Mouse (Mus musculus) neural tube, embryonic 15.5 days (tissue): Measurements from ENCODE around the gene Kmt5c. TPM values are rescaled to one million over a fixed set of nuclear protein-coding genes. Genes with fewer than 3 reads are reported as not detected.

Source experiments
- ATAC-seq: fragments of 200-750 bp; cut with Nextera tagmentation; 2 replicates; pipeline ENCODE4 v1.8.0; 2017; ENCODE audit warnings: mild to moderate bottlenecking, moderate TSS enrichment, moderate library complexity; ENCODE audit not compliant: low FRiP score
- H3K27ac ChIP-seq: fragments of 300-500 bp; sonication (generic); replicated peaks from 2 replicates; pipeline ENCODE4 v1.5.1; 2015; ENCODE audit warnings: mild to moderate bottlenecking, inconsistent platforms
- H3K27me3 ChIP-seq: fragments of 300-500 bp; sonication (generic); replicated peaks from 2 replicates; pipeline ENCODE4 v1.6.1; 2015; ENCODE audit warnings: inconsistent platforms
- H3K36me3 ChIP-seq: fragments of 300-500 bp; sonication (generic); 2 replicates; pipeline ENCODE4 v1.6.1; 2015; ENCODE audit warnings: inconsistent platforms
- H3K4me1 ChIP-seq: fragments of 300-500 bp; sonication (generic); 2 replicates; pipeline ENCODE4 v1.6.1; 2015; ENCODE audit warnings: inconsistent platforms
- H3K4me2 ChIP-seq: fragments of 300-500 bp; sonication (generic); 2 replicates; pipeline ENCODE4 v1.6.1; 2015; ENCODE audit warnings: inconsistent platforms, mild to moderate bottlenecking, moderate library complexity
- H3K4me3 ChIP-seq: fragments of 300-500 bp; sonication (generic); replicated peaks from 2 replicates; pipeline ENCODE4 v1.5.1; 2015; ENCODE audit warnings: mild to moderate bottlenecking, inconsistent platforms
- H3K9ac ChIP-seq: fragments of 300-500 bp; sonication (generic); replicated peaks from 2 replicates; pipeline ENCODE4 v1.6.1; 2015; ENCODE audit warnings: mild to moderate bottlenecking, inconsistent platforms
- H3K9me3 ChIP-seq: fragments of 300-500 bp; sonication (generic); replicated peaks from 2 replicates; pipeline ENCODE4 v1.6.1; 2016; ENCODE audit warnings: inconsistent platforms
- WGBS: fragments of 180-500 bp; shearing (Covaris S2); methylation state at CpG from one replicate; pipeline ENCODE4 v1.1.7; 2015; ENCODE audit warnings: mixed read lengths; 5-methylcytosine and 5-hydroxymethylcytosine counted together
- polyA plus RNA-seq: library from polyadenylated mRNA; unstranded; fragments of >200 nt; fragmentation: Nextera tagmentation; extraction: Ambion mirVana; gene quantifications from 2 replicates; pipeline ENCODE4 v1.2.1, GENCODE M21; 2015

Kmt5c gene
- polyA plus RNA-seq, result 56.9 and 58.2 TPM in 2 replicates

DNA sequence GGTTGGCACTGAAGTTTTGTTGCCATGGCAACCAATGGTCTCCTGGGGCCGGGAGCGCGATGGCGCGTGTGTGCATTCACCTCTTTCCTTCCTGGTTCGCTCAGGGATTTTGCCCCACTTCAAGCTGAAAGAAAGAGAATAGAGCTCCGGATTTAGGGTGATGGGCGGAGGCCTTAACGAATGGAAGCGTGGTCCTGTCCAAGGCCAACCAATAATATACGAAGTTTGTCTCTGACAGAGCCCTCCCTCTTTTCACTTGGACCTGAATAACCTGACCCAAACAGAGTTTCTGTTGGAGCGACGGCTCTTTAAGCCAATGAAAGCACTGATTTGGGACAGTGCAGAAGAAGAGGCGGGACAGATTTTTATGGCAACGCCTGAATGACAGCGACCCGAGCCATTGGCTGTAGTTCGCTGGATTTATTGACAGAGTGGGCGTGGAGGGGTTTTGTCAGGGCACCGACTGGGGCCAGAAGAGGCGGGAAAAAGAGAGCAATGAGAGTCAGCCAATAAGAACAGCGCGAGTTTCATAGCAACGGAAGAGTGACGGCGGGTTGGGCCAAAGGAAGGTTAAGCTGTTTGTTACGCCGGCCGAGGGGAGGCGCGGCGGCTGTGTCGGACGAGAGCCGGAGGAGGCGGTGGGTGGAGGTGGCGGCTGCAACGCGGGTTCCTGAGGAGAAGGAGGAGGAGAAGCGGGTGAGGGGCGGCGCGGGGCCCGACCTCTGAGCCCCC lies at the start of gene Kmt5c:
TSS of gene Kmt5c (plus strand) at position 572 of the 732 bp plus-strand sequence.
- H3K27ac ChIP-seq, result peak within 1 kb of the TSS; percentile 96
- WGBS, result under 1% methylated on average over 40 of the region's 44 CpGs

DNA sequence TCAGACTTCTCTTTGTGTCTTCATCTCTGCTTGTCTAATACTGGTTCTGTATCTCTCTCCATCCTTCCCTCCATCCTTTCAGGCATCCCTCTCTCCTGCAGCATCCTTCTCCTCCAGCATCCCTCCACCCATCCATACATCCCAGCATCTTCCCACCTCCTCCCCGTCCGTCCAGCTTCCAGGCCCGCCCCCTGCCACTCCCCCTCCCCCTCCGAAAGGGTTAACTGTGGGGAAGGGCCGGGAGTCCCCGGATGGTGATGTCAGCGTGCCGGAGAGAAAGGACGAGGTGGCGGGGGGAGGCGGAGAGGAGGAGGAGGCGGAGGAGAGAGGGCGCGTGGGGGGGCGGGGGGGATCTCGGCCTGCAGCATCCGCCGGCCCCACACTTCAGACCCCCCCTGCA lies 49.5 kb upstream of the Kmt5c start, which contains the start of gene Brsk1:
TSS of gene Brsk1 (plus strand) at position 218 of the 400 bp plus-strand sequence.
- Histone ChIP-seq H3K4me2 (peak within 1 kb of the TSS; percentile 81), H3K27me3 (no peaks in the 10 kb centered on the region), H3K4me3 (peak within 1 kb of the TSS; percentile 80), H3K36me3 (peaks cover 25% of the 10 kb centered on the region), H3K9me3 (no peaks in the 10 kb centered on the region), H3K4me1 (peaks cover 24% of the 10 kb centered on the region), H3K27ac (peak within 1 kb of the TSS; percentile 89), H3K9ac (peak within 1 kb of the TSS; percentile 100)
- 3% methylated on average over 7 of the region's 18 CpGs for WGBS
- ATAC-seq, result peak; percentile 93

More for the DNA sequence above, at the start of gene Kmt5c:
- Histone ChIP-seq H3K4me3 (peak within 1 kb of the TSS; percentile 81), H3K9me3 (no peaks in the 10 kb centered on the region), H3K36me3 (peaks cover 2% of the 10 kb centered on the region; the same call in 1 of the 2 replicates), H3K4me1 (peaks cover 43% of the 10 kb centered on the region), H3K4me2 (peak within 1 kb of the TSS; percentile 89), H3K9ac (peak within 1 kb of the TSS; percentile 92), H3K27me3 (no peaks in the 10 kb centered on the region)
- peak; percentile 97 for ATAC-seq

DNA sequence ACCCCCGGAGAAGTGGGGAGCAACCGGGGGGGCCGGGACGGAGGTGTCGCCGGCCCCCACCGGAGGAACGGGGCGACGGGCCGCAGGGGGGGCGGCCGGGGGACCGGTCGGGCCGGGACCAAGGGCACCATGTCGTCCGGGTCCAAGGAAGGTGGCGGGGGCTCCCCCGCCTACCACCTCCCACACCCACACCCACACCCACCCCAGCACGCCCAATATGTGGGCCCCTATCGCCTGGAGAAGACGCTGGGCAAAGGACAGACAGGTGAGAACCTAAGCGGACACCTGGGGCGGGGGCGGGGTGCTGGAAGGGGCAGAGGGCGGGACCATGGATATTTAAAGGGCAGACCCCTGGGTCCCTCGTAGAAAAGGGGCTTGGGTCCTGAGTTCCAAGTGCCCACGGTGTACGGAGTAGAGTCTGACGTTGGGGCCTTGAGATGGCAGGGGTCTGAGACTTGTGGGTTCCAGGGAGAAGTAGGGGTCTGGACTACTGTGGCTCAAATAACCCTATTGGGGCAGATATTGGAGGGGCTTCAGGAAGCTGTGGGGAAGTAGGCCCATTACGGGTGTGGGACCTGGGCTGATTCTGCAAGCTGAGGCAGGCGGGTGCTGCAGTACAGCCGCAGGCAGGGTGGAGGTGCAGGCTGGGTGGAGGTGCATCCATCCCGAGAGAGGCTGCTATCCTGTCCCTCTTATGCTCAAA lies 48.8 kb upstream of the Kmt5c start:
- H3K4me1 ChIP-seq, result peaks cover 24% of the 10 kb centered on the region
- no peaks in the 10 kb centered on the region for H3K9me3 ChIP-seq
- peak; percentile 74 for ATAC-seq
- H3K4me2 ChIP-seq, result peak overlapping the region; percentile 81
- peak overlapping the region; percentile 89 for H3K27ac ChIP-seq
- H3K27me3 ChIP-seq, result no peaks in the 10 kb centered on the region
- peaks cover 32% of the 10 kb centered on the region for H3K36me3 ChIP-seq
- peak overlapping the region; percentile 100 for H3K9ac ChIP-seq
- 6% methylated on average over 15 of the region's 35 CpGs for WGBS
- H3K4me3 ChIP-seq, result peak overlapping the region; percentile 80

DNA sequence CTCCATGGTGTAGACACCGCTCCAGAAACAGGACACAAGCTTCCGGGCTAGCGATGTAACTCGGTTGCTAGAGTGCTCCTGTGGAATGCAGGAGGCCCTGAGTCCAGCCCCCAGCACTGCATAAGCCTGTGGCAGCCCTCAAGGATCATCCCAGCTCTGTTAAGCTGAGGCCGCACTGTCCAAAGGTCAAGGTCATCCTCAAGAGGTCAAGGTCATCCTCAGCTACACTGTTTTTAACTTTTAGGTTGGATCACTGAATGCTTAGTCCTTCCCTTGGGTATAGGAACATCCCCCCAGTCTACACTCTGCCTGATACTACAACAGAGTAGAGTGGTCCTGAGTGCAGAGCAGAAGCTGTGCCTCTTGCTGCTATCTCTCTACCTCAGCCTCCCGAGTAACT lies 46.9 kb upstream of the Kmt5c start:
- no peak overlapping the region for H3K27ac ChIP-seq
- ATAC-seq, result no peak
- H3K36me3 ChIP-seq, result peaks cover 49% of the 10 kb centered on the region
- H3K9ac ChIP-seq, result no peak overlapping the region
- H3K4me1 ChIP-seq, result peaks cover 24% of the 10 kb centered on the region
- no peaks in the 10 kb centered on the region for H3K27me3 ChIP-seq
- 81% methylated on average over 6 of the region's 6 CpGs for WGBS
- H3K4me2 ChIP-seq, result no peak overlapping the region
- no peaks in the 10 kb centered on the region for H3K9me3 ChIP-seq
- H3K4me3 ChIP-seq, result no peak overlapping the region

DNA sequence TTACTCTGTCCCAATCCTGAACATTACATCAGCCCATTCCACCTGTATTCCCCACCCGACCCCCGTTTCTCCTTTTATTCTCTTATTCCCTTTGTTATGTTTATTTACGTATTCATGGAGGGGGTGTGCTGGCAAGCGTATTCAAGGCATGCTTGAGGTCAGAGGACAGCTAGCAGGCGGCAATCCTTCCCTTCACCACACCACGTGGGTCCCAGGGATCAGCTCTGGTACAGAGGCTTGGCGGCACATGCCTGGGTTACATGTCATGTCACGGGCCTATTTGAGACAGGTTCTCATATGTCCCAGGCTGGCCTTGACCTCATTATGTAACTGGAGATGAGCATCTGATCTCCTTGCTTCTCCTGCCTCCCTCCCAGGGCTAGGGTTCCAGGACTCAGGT lies 37.6 kb upstream of the Kmt5c start:
- H3K4me3 ChIP-seq, result no peak overlapping the region
- H3K27ac ChIP-seq, result no peak overlapping the region
- peaks cover 4% of the 10 kb centered on the region; the same call in 1 of the 2 replicates for H3K4me1 ChIP-seq
- H3K9ac ChIP-seq, result no peak overlapping the region
- H3K27me3 ChIP-seq, result no peaks in the 10 kb centered on the region
- no peak for ATAC-seq
- no peaks in the 10 kb centered on the region for H3K9me3 ChIP-seq
- no peak overlapping the region for H3K4me2 ChIP-seq
- peaks cover 84% of the 10 kb centered on the region for H3K36me3 ChIP-seq
- 45% methylated on average over 8 of the region's 8 CpGs for WGBS

DNA sequence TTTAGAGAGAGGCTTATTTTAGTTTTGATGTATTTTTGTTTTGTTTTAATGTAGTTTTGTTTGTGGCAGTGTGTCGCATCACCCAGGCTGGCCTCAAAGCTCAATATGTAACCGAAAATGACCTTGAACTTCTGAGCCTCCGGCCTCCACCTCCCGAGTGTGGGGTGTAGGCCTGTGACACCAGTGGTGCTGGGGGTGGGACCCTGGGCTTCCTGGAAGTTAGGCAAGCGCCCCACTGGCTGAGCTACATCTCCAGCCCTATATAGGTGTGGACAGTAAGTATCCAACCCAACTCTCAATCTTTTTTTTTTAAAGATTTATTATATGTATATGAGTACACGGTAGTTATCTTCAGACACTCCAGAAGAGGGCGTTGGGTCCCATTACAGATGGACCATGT lies 36.7 kb upstream of the Kmt5c start:
- WGBS, result 91% methylated on average over 7 of the region's 7 CpGs
- no peaks in the 10 kb centered on the region for H3K9me3 ChIP-seq
- H3K27ac ChIP-seq, result no peak overlapping the region
- H3K4me1 ChIP-seq, result peaks cover 4% of the 10 kb centered on the region; the same call in 1 of the 2 replicates
- no peaks in the 10 kb centered on the region for H3K27me3 ChIP-seq
- H3K4me3 ChIP-seq, result no peak overlapping the region
- no peak overlapping the region for H3K9ac ChIP-seq
- no peak overlapping the region for H3K4me2 ChIP-seq
- peaks cover 84% of the 10 kb centered on the region for H3K36me3 ChIP-seq
- no peak for ATAC-seq

DNA sequence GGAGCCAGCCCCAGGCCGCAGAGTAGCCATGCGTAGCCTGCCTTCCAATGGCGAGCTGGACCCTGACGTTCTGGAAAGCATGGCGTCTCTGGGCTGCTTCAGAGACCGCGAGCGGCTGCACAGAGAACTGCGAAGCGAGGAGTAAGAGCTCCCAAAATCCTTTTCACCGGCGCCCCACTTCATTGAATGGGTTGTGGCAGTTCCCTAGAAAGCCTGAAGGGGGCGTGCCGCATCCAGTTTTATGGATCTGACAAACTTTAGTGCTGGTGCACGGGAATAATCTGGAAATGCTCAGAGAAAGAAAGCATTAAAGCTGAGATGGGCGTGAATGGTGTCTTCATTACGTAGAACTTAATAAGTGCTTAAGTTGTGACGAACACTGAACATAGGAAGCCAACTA lies 34.8 kb upstream of the Kmt5c start:
- ATAC-seq, result no peak
- 42% methylated on average over 18 of the region's 18 CpGs for WGBS
- no peak overlapping the region for H3K27ac ChIP-seq
- no peaks in the 10 kb centered on the region for H3K9me3 ChIP-seq
- H3K9ac ChIP-seq, result no peak overlapping the region
- no peak overlapping the region for H3K4me3 ChIP-seq
- H3K27me3 ChIP-seq, result no peaks in the 10 kb centered on the region
- H3K36me3 ChIP-seq, result peaks cover 84% of the 10 kb centered on the region
- H3K4me1 ChIP-seq, result peaks cover 4% of the 10 kb centered on the region; the same call in 1 of the 2 replicates
- no peak overlapping the region for H3K4me2 ChIP-seq

DNA sequence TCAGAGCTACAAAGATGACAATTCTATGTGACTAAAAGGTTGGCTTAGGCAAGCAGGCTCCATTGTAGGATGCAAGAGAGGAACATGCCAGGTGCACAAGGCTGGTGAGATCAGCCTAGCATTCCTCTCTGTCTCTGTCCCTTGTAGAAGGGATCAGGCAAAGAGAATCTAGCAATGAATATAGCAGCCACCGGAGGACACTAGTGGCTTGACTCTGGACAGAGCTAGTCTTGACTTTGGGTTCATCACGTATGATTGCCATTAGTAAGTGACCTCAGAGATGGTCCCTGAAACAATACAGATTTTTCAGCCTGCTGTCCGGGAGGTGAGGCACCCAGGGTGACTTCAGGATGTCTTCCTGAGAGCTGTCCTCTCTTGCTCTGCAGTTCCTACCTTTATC lies 27.3 kb upstream of the Kmt5c start:
- peaks cover 94% of the 10 kb centered on the region for H3K36me3 ChIP-seq
- no peak overlapping the region for H3K9ac ChIP-seq
- no peak overlapping the region for H3K4me2 ChIP-seq
- H3K27ac ChIP-seq, result no peak overlapping the region
- H3K9me3 ChIP-seq, result no peaks in the 10 kb centered on the region
- H3K27me3 ChIP-seq, result no peaks in the 10 kb centered on the region
- no peak for ATAC-seq
- H3K4me1 ChIP-seq, result no peaks in the 10 kb centered on the region
- WGBS, result 93% methylated on average over 3 of the region's 3 CpGs
- no peak overlapping the region for H3K4me3 ChIP-seq

DNA sequence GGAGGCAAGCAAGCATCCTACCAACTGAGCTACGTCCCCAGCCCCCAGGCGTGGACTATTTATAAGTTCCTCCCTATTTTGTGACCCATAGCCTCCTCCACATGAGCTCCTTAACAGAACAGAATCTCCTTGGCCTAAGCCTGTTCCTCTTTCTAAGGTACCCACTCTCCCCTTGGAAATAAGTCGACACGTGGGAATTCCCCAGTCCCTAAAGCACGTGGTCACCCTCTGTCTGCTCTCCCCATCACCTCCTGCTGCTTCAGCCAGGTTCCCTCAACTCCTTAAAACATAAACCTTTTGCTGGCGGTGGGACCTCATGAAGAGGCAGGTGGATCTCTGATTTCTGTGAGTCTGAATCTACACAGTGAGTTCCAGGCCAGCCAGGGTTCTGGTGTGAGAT lies 23.0 kb upstream of the Kmt5c start:
- WGBS, result 77% methylated on average over 6 of the region's 6 CpGs
- no peaks in the 10 kb centered on the region for H3K9me3 ChIP-seq
- no peaks in the 10 kb centered on the region for H3K4me1 ChIP-seq
- no peak for ATAC-seq
- no peak overlapping the region for H3K4me3 ChIP-seq
- H3K27me3 ChIP-seq, result no peaks in the 10 kb centered on the region
- no peak overlapping the region for H3K9ac ChIP-seq
- no peak overlapping the region for H3K4me2 ChIP-seq
- no peak overlapping the region for H3K27ac ChIP-seq
- H3K36me3 ChIP-seq, result peaks cover 53% of the 10 kb centered on the region

DNA sequence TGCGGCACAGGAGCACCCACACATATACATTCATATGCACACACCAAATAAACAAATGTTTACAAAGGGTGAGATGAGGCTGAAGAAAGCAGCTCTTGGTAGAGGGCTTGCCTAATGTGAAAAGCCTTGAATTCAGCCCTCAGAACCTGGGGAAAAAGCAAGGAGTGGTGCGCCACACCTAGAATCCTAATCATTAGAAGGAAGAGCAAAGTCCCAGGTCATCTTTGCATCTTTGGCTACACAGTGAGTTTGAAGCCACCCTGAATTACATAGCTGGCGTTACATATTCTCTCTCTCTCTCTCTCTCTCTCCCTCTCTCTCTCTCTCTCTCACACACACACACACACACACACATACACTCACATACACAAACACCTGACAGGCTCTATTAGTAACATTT lies 20.6 kb upstream of the Kmt5c start:
- no peak overlapping the region for H3K9ac ChIP-seq
- peaks cover 30% of the 10 kb centered on the region for H3K36me3 ChIP-seq
- no peak for ATAC-seq
- 88% methylated on average over 3 of the region's 3 CpGs for WGBS
- no peaks in the 10 kb centered on the region for H3K27me3 ChIP-seq
- no peak overlapping the region for H3K4me2 ChIP-seq
- no peak overlapping the region for H3K4me3 ChIP-seq
- H3K27ac ChIP-seq, result no peak overlapping the region
- 0 out of 2 replicates have a peak, but pooled peaks cover 2% of the 10 kb centered on the region for H3K4me1 ChIP-seq
- no peaks in the 10 kb centered on the region for H3K9me3 ChIP-seq

DNA sequence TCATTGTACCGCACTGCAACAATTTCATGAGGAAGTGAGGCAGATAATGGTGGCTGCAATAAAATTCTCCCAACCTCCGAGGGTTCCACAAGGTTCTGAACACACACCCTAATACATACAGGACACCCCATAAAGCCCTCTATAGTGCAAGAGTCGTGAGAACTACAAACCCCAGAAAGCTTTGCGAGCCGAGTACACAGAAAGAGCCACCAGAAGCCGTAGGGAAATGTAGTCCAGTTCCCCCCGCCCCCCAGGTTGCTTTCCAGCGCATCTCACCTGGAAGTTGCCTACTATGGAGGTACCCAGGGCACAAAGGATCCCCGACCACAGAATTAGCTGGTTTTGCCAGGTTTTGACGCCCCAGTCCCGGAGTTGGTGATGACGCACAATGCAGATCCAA lies 16.4 kb upstream of the Kmt5c start:
- Histone ChIP-seq H3K27me3 (0 out of 2 replicates have a peak, but pooled peaks cover 4% of the 10 kb centered on the region), H3K4me2 (peak overlapping the region; percentile 58), H3K4me1 (0 out of 2 replicates have a peak, but pooled peaks cover 2% of the 10 kb centered on the region), H3K36me3 (no peaks in the 10 kb centered on the region), H3K9me3 (no peaks in the 10 kb centered on the region), H3K9ac (0 out of 2 replicates have a peak overlapping the region, but pooled peaks have one; percentile 33), H3K27ac (no peak overlapping the region), H3K4me3 (peak overlapping the region; percentile 28)
- 43% methylated on average over 12 of the region's 12 CpGs for WGBS
- peak; percentile 81 for ATAC-seq
